Mouse (Mus musculus): Measurements from ENCODE around the gene Gm13289.
"Not testable (repeated sequence)": the region's sequence is repeated elsewhere in the genome, so short reads cannot be mapped to it uniquely, and the experiment has no call there.

The Gm13289 gene

DNA sequence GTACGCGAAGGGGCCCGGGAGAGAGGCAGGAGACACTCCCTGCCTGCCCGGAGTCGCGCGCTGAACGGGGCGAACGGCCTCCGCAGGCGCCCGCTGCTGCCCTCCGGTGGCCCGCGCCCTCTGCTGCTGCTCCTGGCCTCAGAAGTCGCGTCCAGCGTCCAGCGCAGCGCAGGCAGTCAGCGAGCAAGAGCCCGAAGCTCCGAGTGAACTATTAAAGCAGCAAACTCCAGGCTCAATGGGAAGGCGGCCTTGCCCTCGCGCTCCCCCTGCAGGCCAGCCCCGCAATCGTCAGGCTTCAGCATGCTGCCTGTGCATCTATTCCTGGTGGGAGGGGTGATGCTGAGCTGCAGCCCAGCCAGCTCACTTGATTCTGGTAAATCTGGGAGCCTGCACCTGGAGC, at the start of gene Gm13289:
TSS of gene Gm13289 (plus strand) at position 301 of the 400 bp plus-strand sequence.
- DNase-seq (ENCODE audit: extremely low read depth, low read depth, low spot score): not testable (repeated sequence)

DNA sequence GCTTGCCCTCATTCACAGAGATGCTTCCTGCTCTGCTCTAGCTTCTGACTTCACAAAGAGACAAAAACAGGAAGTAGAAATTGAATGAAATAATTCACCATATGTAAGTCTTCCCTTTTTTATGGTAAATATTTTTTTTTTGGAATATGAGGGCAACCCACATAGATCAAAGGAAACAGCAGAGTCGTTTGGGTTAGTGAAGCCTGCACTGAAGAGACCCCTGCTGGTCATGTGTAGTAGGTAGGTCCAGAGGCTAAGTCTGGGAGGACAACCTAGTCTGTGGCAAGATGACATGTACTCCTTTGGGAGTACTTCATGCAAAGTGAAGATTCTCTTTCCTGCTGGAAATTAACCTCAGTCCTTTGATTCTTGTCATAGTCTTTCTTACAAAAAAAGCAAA, 49.4 kb upstream of the Gm13289 start:
- no peak for DNase-seq (ENCODE audit: extremely low read depth, low read depth, low spot score)

DNA sequence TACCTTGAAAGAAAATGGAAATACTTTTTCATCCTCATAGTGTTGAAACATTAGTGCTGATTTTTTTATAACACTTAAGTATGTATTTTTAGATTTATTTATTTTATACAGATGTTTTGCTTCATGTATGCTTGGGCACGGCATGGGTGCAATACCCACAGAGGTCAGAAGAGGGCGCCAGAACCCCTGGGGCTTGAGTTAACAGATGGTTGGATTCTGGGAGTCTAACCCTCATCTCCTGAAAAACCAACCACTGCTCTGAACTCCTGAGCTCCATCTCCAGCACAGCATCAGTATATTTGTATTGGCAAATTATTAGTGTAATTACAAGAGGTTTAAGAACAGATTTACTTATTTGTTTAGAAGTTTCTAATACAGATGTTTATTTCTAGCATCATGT, 38.2 kb upstream of the Gm13289 start:
- DNase-seq (ENCODE audit: extremely low read depth, low read depth, low spot score): no peak

DNA sequence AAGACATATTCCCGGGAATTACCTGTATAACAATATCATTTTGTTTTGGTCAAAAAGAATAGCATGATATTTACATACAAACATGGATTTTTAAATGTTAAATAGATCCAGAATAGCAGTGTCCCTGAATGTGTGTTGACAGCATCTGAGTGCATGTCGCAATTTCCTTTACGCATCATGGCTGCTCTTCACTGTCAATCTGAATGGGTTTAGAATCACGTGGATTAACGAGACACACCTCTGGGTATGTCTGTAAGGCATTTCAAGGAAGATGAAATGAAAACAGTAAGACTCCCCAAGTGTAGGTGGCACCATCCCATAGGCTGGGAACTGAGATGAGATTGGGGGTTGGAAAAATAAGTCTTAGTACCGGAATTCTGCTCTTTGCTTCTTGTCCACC, 37.7 kb upstream of the Gm13289 start:
- no peak for DNase-seq (ENCODE audit: extremely low read depth, low read depth, low spot score)

- DNase-seq (ENCODE audit: extremely low read depth, low read depth, low spot score): no peak
Observed at GRCm38 (mm10) chr4:88741426-88741825, 35.3 kb upstream of the Gm13289 start.

DNA sequence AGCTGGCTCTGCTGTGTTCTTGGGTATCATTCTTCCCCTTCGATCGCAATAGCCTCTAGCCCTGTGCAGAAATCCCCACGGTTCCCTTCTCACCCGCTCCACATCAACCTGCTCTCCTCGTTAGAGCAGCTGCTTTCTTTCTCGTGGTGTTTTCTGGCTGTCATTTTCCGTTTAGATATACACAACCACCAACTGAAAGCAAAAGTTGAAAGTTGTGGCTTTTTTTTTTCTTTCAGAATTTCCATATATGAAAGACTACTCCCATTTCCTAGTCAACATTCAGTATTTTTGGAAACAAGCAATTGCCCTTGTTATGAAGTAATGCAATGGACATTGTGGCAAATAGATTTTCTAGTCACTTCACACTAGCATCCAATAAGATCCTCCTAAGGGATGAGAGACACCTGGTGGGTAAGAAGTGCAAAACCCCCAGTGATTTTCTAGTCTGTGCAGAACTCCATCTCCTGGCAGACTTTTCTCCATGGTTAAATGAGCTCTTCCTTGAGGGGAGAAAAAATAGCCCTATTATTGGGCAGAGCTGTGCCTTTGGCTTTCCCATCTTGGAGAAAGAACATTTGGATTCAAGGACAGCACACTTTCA, 33.9 kb upstream of the Gm13289 start:
- DNase-seq (ENCODE audit: extremely low read depth, low read depth, low spot score): no peak

- DNase-seq (ENCODE audit: extremely low read depth, low read depth, low spot score): no peak
Observed at GRCm38 (mm10) chr4:88744207-88744606, 32.5 kb upstream of the Gm13289 start.

DNA sequence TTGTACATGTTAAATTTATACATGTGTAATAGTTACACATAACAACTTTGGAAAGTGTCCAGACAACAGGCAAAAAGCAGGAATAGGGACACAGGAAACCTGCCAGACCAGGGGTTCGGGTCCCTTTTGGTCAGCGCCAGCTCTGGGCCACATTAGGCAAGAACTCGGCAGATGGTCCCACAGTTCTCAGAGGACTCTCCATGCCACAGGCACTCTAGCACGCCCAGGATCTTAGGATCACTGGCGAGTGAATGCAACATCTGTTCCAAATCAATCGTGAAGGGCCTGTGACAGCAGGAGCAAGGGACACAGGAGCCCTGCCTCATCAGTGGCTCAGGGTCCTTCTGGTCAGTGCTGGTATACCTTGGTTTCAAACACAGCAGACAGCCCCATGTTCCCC, 26.8 kb upstream of the Gm13289 start:
- no peak for DNase-seq (ENCODE audit: extremely low read depth, low read depth, low spot score)

- not testable (repeated sequence) for DNase-seq (ENCODE audit: extremely low read depth, low read depth, low spot score)
Observed at GRCm38 (mm10) chr4:88754818-88755340, 21.8 kb upstream of the Gm13289 start, which contains the start of gene Gm13271. Gm13271 (plus strand) TSS chr4:88754868.

DNA sequence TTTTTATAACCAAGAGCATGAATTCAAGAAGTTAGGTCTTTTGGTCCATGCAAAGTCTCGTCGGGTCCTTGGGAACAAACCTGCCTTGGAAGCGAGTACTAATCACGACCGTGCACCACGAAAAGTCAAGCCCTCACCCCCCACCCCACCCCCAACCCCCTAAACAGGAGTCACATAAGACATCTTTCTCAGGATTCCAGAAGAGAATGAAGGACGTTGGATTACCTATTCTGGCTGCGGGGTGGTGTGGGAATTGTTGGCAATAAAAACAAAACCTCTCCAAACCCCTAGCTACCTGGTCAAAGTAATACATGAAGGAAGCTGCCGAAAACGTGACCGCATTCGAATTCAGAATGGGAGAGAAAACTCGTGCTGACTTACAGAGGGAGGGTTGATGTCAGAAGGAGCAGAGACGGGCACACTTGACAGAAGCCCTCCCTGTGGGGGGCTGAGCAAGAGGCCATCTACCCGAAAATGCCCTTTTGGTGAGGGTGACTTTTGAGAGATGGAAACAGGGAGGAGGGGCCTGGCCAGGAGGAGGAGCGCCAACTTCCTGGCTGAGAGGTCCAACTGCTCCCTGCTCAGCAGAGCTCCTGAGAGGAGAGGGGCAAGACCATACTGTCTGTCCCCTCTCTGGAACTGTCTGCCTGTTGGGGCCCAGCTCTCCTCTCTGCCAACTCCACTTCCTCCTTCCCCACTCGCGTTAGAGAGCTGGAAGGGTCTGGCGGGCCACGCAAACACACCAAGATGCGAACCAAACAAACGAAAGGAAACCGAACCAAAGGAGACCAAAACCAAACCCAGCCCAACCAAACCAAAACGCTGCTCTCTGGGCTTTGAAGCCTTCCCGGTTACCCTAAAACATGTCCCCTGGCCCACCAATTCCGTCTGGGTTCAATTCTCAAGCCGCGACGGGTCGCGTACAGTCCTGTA, 19.9 kb upstream of the Gm13289 start:
- DNase-seq (ENCODE audit: extremely low read depth, low read depth, low spot score): not testable (repeated sequence)

DNA sequence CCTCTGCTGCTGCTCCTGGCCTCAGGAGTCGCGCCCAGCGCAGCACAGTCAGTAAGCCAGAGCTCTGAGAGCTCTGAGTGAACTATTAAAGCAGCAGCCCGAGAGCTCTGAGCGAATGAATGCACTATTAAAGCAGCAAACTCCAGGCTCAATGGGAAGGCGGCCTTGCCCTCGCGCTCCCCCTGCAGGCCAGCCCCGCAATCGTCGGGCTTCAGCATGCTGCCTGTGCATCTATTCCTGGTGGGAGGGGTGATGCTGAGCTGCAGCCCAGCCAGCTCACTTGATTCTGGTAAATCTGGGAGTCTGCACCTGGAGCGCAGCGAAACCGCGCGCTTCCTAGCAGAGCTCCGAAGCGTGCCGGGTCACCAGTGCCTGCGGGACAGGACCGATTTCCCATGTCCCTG, 19.1 kb upstream of the Gm13289 start:
- not testable (repeated sequence) for DNase-seq (ENCODE audit: extremely low read depth, low read depth, low spot score)

DNA sequence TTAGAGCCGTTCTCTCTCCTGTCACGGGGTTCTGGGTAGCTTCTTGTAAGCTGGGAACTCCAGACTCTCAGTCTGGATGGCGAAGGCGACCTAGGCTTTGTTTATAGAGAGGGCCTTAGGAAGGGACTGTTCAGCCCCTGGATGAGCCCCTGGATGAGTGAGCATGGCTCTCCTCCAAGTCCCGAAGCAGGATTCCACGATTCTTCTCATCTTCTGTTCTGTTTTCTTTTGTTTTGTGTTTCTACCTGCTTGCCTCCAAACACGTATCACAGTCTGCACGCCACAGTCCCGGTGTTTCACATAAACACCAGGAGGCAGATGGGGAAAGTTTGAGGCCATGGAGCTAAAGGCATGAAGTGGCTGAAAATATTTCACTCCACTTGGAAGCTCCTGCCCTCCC, 18.0 kb upstream of the Gm13289 start:
- DNase-seq (ENCODE audit: extremely low read depth, low read depth, low spot score): not testable (repeated sequence)

- DNase-seq (ENCODE audit: extremely low read depth, low read depth, low spot score): not testable (repeated sequence)
Observed at GRCm38 (mm10) chr4:88759610-88760268, 17.0 kb upstream of the Gm13289 start, which contains the start of gene Gm13283. Gm13283 (plus strand) TSS chr4:88760119.

- DNase-seq (ENCODE audit: extremely low read depth, low read depth, low spot score): not testable (repeated sequence)
Observed at GRCm38 (mm10) chr4:88760431-88760830, 16.3 kb upstream of the Gm13289 start.

DNA sequence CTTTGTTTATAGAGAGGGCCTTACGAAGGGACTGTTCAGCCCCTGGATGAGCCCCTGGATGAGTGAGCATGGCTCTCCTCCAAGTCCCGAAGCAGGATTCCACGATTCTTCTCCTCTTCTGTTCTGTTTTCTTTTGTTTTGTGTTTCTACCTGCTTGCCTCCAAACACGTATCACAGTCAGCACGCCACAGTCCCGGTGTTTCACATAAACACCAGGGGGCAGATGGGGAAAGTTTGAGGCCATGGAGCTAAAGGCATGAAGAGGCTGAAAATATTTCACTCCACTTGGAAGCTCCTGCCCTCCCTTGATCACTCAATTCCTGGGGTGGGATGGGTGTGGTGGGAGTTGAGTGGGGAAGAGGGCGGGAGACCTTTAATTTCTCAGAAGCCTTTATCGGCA, 14.9 kb upstream of the Gm13289 start:
- DNase-seq (ENCODE audit: extremely low read depth, low read depth, low spot score): not testable (repeated sequence)

GRCm38 (mm10) chr4:88762341-88762740, 14.4 kb upstream of the Gm13289 start:
- not testable (repeated sequence) for DNase-seq (ENCODE audit: extremely low read depth, low read depth, low spot score)

DNA sequence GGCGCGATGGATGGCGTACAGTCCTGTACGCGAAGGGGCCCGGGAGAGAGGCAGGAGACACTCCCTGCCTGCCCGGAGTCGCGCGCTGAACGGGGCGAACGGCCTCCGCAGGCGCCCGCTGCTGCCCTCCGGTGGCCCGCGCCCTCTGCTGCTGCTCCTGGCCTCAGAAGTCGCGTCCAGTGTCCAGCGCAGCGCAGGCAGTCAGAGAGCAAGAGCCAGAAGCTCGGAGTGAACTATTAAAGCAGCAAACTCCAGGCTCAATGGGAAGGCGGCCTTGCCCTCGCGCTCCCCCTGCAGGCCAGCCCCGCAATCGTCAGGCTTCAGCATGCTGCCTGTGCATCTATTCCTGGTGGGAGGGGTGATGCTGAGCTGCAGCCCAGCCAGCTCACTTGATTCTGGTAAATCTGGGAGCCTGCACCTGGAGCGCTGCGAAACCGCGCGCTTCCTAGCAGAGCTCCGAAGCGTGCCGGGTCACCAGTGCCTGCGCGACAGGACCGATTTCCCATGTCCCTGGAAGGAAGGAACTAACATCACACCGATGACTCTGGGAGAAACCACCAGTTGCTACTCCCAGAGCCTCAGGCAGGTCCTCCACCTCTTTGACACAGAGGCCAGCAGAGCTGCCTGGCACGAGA, 13.2 kb upstream of the Gm13289 start:
- DNase-seq (ENCODE audit: extremely low read depth, low read depth, low spot score): not testable (repeated sequence)

DNA sequence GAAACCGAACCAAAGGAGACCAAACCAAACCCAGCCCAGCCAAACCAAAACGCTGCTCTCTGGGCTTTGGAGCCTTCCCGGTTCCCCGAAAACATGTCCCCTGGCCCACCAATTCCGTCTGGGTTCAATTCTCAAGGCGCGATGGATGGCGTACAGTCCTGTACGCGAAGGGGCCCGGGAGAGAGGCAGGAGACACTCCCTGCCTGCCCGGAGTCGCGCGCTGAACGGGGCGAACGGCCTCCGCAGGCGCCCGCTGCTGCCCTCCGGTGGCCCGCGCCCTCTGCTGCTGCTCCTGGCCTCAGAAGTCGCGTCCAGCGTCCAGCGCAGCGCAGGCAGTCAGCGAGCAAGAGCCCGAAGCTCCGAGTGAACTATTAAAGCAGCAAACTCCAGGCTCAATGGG, 3.2 kb upstream of the Gm13289 start, which contains the start of gene Gm13290:
TSS of gene Gm13290 (plus strand) at position 301 of the 400 bp plus-strand sequence.
- DNase-seq (ENCODE audit: extremely low read depth, low read depth, low spot score): not testable (repeated sequence)

GRCm38 (mm10) chr4:88779550-88779949, 2.8 kb downstream of the Gm13289 start, which contains the start of gene Gm13272:
Gm13272 (plus strand) TSS chr4:88779850.
- DNase-seq (ENCODE audit: extremely low read depth, low read depth, low spot score): not testable (repeated sequence)

DNA sequence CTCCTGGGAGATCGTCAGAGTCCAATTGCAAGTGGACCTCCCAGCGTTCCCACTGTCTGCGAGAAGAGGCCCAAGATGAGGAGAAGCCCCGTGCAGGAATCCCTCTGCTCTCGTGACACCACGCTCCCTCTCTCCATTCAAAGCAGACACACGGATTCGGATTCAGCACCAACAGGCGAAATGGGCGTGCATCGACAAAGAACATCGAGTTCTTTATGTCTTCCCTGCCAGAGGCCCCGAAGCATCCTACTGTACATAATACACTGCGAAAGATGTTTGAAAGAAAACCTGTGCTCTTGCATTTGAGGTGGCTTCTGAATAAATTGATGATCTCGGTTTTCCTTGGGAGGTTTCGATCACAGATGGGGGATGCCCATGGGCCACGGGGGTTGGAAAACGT, 3.6 kb downstream of the Gm13289 start:
- not testable (repeated sequence) for DNase-seq (ENCODE audit: extremely low read depth, low read depth, low spot score)

Measured in fat pad, adult 2 months (tissue).